Mouse (Mus musculus): Measurements from ENCODE around the gene Elavl1.

GRCm38 (mm10) chr8:4269609-4270008 is 55.6 kb downstream of the Elavl1 start:
- TF ChIP-seq CTCF (IDR thresholded peaks at IDR 0.05; ENCODE audit: extremely low read depth, insufficient read length, insufficient replicate concordance, low read depth, low read length) (no peak), POLR2A (IDR thresholded peaks at IDR 0.05; ENCODE audit: low read depth, low read length) (no peak)

All from small intestine, adult 2 months (tissue).